10 mouse cellular contexts compared by ENCODE assay signal in genomic region chr4:117982706-117983105, GRCm38 (mm10). TPM values are rescaled to one million over a fixed set of nuclear protein-coding genes. Genes with fewer than 3 reads are reported as not detected.
DNase-seq lines count a peak whose midpoint lies in the region; ATAC-seq lines count a peak whose summit lies in the region.
"Had no signal": no experiment of that assay in that cellular context is flagged by ENCODE, and none has a peak within 500 bp of the region (broad histone marks: within the 10 kb centered on the region; RNA-seq: fewer than 3 reads in every experiment).

No protein-coding gene starts in this region.

- peak overlapping the region; percentile 15; the same call in 1 of the 2 replicates for H3K9ac ChIP-seq in hindbrain, embryonic 16.5 days (ENCODE audit: low read depth, low read length)
- H3K9ac ChIP-seq in hindbrain, embryonic 13.5 days: no peak overlapping the region
- H3K9ac ChIP-seq: embryonic facial prominence, embryonic 13.5 days had no signal

- H3K4me1 ChIP-seq in hindbrain, embryonic 16.5 days (ENCODE audit: control insufficient read depth, insufficient read depth, low read depth, low read length): 0 out of 2 replicates have a peak, but pooled peaks cover 2% of the 10 kb centered on the region
- peaks cover 8% of the 10 kb centered on the region; the same call in 1 of the 2 replicates for H3K4me1 ChIP-seq in hindbrain, embryonic 13.5 days (replicated peaks)

- no peak overlapping the region for H3K4me2 ChIP-seq in hindbrain, embryonic 16.5 days (ENCODE audit: low read length)
- no peak overlapping the region for H3K4me2 ChIP-seq in hindbrain, embryonic 13.5 days
- H3K4me2 ChIP-seq: embryonic facial prominence, embryonic 13.5 days had no signal

- H3K27ac ChIP-seq in hindbrain, embryonic 16.5 days (ENCODE audit: low read depth, low read length): no peak overlapping the region
- H3K27ac ChIP-seq in hindbrain, embryonic 13.5 days: no peak overlapping the region
- H3K27ac ChIP-seq: embryonic facial prominence, embryonic 13.5 days had no signal

- 48% methylated on average over 7 of the region's 7 CpGs for WGBS in hindbrain, embryonic 16.5 days
- WGBS in hindbrain, embryonic 13.5 days: 72% methylated on average over 7 of the region's 7 CpGs

- peak; percentile 77 for DNase-seq in layer of hippocampus, adult 11-12 months (ENCODE audit: low spot score)
- DNase-seq in thymus, postnatal 0 days (ENCODE audit: low spot score): no peak
- no peak for DNase-seq in neural tube, embryonic 10.5 days (ENCODE audit: extremely low spot score, low spot score)
- no peak for DNase-seq in thymus, postnatal 14 days

- ATAC-seq in hindbrain, embryonic 16.5 days: peak; percentile 43; the same call in 1 of the 2 replicates
- ATAC-seq in hindbrain, embryonic 13.5 days (ENCODE audit: low FRiP score): no peak
- ATAC-seq in frontal cortex, adult (ENCODE audit: low TSS enrichment): peak; percentile 82
- peak; percentile 58 for ATAC-seq in megakaryocyte, adult 5-6 weeks (ENCODE audit: poor library complexity, severe bottlenecking)

- no peaks in the 10 kb centered on the region for H3K9me3 ChIP-seq in hindbrain, embryonic 16.5 days (ENCODE audit: control insufficient read depth, low read length)
- no peaks in the 10 kb centered on the region for H3K9me3 ChIP-seq in hindbrain, embryonic 13.5 days
- H3K9me3 ChIP-seq: embryonic facial prominence, embryonic 13.5 days; G1E had no signal

- H3K36me3 ChIP-seq in hindbrain, embryonic 16.5 days (ENCODE audit: control insufficient read depth, insufficient read depth, low read length): no peaks in the 10 kb centered on the region
- H3K36me3 ChIP-seq in hindbrain, embryonic 13.5 days: no peaks in the 10 kb centered on the region
- H3K36me3 ChIP-seq: embryonic facial prominence, embryonic 13.5 days had no signal

- H3K27me3 ChIP-seq in hindbrain, embryonic 16.5 days (replicated peaks; ENCODE audit: control insufficient read depth, insufficient read depth, low read length): no peaks in the 10 kb centered on the region
- no peaks in the 10 kb centered on the region for H3K27me3 ChIP-seq in hindbrain, embryonic 13.5 days
- H3K27me3 ChIP-seq: embryonic facial prominence, embryonic 13.5 days had no signal

- H3K4me3 ChIP-seq in hindbrain, embryonic 16.5 days (ENCODE audit: low read length): no peak overlapping the region
- H3K4me3 ChIP-seq in hindbrain, embryonic 13.5 days: no peak overlapping the region
- H3K4me3 ChIP-seq: embryonic facial prominence, embryonic 13.5 days had no signal

RNA-seq across cellular contexts. Expression of gene Artn, which starts 53.1 kb away (rescaled TPM):
- 0.90 and 1.2 TPM in 2 replicates for polyA plus RNA-seq in hindbrain, embryonic 16.5 days (2015; fragmentation: Nextera tagmentation; extraction: Ambion mirVana)
- polyA plus RNA-seq in hindbrain, embryonic 13.5 days (2015; fragmentation: Nextera tagmentation; extraction: Ambion mirVana): 0.78 and 0.84 TPM in 2 replicates
- not detected in 2 replicates for total RNA-seq in megakaryocyte, adult 5-6 weeks (2015)
- not detected in 2 replicates for total RNA-seq in megakaryocyte, adult 5-6 weeks (2017)
- 0.05 and 0.30 TPM in 2 replicates for polyA plus RNA-seq in thymus, postnatal 0 days (2015; fragmentation: Nextera tagmentation; extraction: Ambion mirVana)
- polyA plus RNA-seq: G1E had no signal
